Comparison of ENCODE assay signal across 7 mouse cellular contexts in the genomic region with DNA sequence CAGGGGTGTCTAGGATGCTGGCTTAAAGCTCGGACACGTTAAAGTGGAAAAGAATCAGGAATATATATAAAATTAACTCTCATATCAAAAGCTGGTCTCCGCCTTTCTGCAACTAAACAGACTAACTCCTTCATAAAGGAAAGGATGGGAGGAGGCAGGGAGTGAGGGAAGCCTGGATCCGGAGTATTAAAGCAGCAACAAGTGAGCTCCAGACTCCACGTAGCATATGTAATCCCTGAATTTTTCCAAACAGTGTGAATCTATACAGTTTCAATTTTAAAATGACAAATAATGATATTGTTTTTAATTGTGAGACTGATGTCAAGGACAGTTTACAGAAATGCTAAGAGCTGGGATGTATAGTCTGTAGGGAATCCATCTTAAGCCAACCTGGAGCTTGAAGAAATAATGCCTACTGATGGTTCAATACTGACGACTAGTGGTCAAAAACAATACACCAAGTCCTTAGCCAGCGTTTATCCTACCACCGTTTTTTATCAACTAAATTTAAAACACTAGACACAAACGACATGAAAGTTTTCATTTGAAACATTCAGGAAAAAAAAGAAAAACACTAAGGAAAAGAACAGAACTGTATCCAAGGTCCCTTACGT.
A peak's percentile ranks its signal among the peaks of the same experiment; 100 is the strongest.
DNase-seq lines count a peak whose midpoint lies in the region; ATAC-seq and TF ChIP-seq lines count a peak whose summit lies in the region.

No protein-coding gene starts in this region.

- TF ChIP-seq CTCF in Patski (IDR thresholded peaks at IDR 0.05) = peak; percentile 63

- ATAC-seq in Patski = peak; percentile 92
- ATAC-seq in common myeloid progenitor, adult 5-6 weeks (replicated peaks; ENCODE audit: low read depth, poor library complexity, severe bottlenecking) = peak; percentile 88
- peak; percentile 65 for ATAC-seq in intestine, embryonic 15.5 days
- peak; percentile 77 for ATAC-seq in neural tube, embryonic 15.5 days (ENCODE audit: low FRiP score)

- H3K9me3 ChIP-seq in intestine, embryonic 15.5 days = no peaks in the 10 kb centered on the region
- H3K9me3 ChIP-seq in neural tube, embryonic 15.5 days (replicated peaks) = no peaks in the 10 kb centered on the region

- H3K27ac ChIP-seq in intestine, embryonic 15.5 days = no peak overlapping the region
- H3K27ac ChIP-seq in neural tube, embryonic 15.5 days (replicated peaks) = no peak overlapping the region

- in situ Hi-C loops in Patski (cut with MboI; ENCODE audit: low pct_unique_long_range_greater_than_20kb) = loop anchor here (5.0 to 25.0 kb wide), 4 partner anchors 587 to 1152 kb away; no protein-coding TSS in a partner anchor

- H3K36me3 ChIP-seq in intestine, embryonic 15.5 days = no peaks in the 10 kb centered on the region
- H3K36me3 ChIP-seq in neural tube, embryonic 15.5 days = no peaks in the 10 kb centered on the region

- no peaks in the 10 kb centered on the region for H3K27me3 ChIP-seq in Patski
- H3K27me3 ChIP-seq in intestine, embryonic 15.5 days (replicated peaks) = no peaks in the 10 kb centered on the region
- H3K27me3 ChIP-seq in neural tube, embryonic 15.5 days (replicated peaks) = no peaks in the 10 kb centered on the region

- no peak overlapping the region for H3K9ac ChIP-seq in intestine, embryonic 15.5 days
- no peak overlapping the region for H3K9ac ChIP-seq in neural tube, embryonic 15.5 days (replicated peaks)

- H3K4me1 ChIP-seq in intestine, embryonic 15.5 days (replicated peaks) = no peaks in the 10 kb centered on the region
- H3K4me1 ChIP-seq in neural tube, embryonic 15.5 days = no peaks in the 10 kb centered on the region

- peak; percentile 52 to 77 for DNase-seq in left cerebral cortex, postnatal 25 days (ENCODE audit: low spot score in 2 of 2)
- DNase-seq in left cerebral cortex, postnatal 4 days = no peak
- DNase-seq in Patski (ENCODE audit: low read depth, low spot score) = no peak
- no peak for DNase-seq in urinary bladder, postnatal 4 days (ENCODE audit: low spot score in 2 of 2)

- H3K4me2 ChIP-seq in intestine, embryonic 15.5 days (replicated peaks) = no peak overlapping the region
- no peak overlapping the region for H3K4me2 ChIP-seq in neural tube, embryonic 15.5 days

- intact Hi-C loops in left cerebral cortex, postnatal 25 days (cut with DNase I) = loop anchor here (2.0 to 10.0 kb wide), 3 partner anchors 229 to 747 kb away; partner anchors contain the start of gene Dio2
- intact Hi-C loops in left cerebral cortex, postnatal 4 days (cut with DNase I) = loop anchor here (5.0 to 10.0 kb wide), 2 partner anchors 579 to 747 kb away; partner anchors contain the start of gene Dio2

- H3K4me3 ChIP-seq in intestine, embryonic 15.5 days (replicated peaks) = no peak overlapping the region
- H3K4me3 ChIP-seq in neural tube, embryonic 15.5 days (replicated peaks) = no peak overlapping the region

- WGBS in intestine, embryonic 15.5 days = 49% methylated on average over 10 of the region's 10 CpGs
- 57% methylated on average over 10 of the region's 10 CpGs for WGBS in neural tube, embryonic 15.5 days

- POLR2A ChIA-PET in Patski (lab: Charles Lee) = no interaction called here

- CTCF ChIA-PET in Patski (lab: Charles Lee) = interaction anchor here (0.7 to 3.7 kb wide), 7 partner anchors 8 to 590 kb away, joined by 3 to 25 read pairs (median 4); partner anchors contain the start of gene Dio2

Comparison
In these comparisons a context has a peak if more than half of its experiments do, and no peak if none do; other contexts are left out.
1. DNase-seq: peak in left cerebral cortex, postnatal 25 days (2 of 2); none in left cerebral cortex, postnatal 4 days (single experiment), Patski (single experiment) and urinary bladder, postnatal 4 days (0 of 2).
2. Peak in every context shown above with its lines, with median percentiles within 50 percentile points of each other: ATAC-seq.